Mouse (Mus musculus) cerebellum, postnatal 14 days (tissue): ENCODE data around the gene Cyp3a44.
"Not testable (repeated sequence)": the region's sequence is repeated elsewhere in the genome, so short reads cannot be mapped to it uniquely, and the experiment has no call there.

ENCODE experiments used
- DNase-seq, 2 experiments: peaks; one replicate each; pipeline ENCODE4 v3.0.0; 2021; ENCODE audit warnings: mixed read lengths in 2 of 2

Cyp3a44 gene

DNA sequence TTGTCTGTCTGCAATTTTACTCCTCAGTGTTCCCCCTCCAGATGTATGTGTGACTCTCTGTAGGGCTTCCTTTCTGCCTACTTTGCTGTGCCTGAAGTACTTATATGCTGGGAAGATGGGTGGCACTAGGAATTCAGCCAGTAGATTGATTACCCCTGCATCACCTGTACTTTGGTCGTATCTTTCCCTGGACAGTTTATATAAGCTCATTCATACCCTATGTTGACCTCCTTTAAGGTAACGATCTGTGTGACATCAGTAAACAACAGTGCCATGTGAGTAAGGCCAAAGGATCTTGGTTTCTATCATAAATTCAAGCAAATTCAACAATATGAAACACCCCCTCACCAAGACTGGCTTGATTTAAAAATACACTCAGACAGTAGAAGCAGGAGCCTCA lies at the start of gene Cyp3a44:
Cyp3a44 (minus strand) TSS at position 79 of the 400 bp plus-strand sequence.
- not testable (repeated sequence) for DNase-seq

DNA sequence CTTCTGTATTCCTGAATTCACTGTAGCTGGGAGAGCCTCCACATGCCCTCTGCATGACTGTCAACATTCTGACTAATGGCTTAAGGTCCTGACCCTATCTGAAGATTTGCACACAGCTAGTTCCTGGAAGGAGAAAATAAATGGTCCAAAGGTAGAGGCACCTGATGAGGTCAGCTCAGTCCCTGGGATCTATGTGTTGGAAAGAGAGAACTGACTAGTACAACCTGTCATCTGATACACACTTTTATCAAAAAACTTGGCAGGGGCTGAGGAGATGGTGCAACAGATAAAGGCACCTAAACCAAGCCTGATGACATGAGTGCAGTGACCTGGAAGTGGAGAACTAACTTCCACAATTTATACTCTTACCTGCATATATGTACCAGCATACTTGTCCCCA lies 5.4 kb downstream of the Cyp3a44 start:
- DNase-seq, result not testable (repeated sequence)

DNA sequence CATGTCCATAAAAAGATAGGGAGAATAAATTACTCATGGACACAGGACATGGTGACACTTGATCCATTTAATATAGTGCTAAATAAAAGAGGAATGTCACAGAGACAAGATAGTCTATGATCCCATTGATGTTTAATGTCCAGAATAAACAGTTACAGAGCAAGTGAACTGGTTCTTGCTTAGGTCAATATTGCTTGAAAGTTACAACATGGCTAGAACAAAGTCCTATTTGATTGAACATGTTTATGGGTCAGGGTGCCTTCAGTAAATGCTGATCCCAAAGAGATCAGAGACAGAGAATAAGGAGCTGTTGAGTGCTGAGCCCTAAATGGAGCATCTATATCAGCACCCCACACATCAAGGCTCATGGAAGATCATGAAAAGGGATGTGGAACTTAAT lies 12.4 kb downstream of the Cyp3a44 start:
- DNase-seq, result not testable (repeated sequence)

DNA sequence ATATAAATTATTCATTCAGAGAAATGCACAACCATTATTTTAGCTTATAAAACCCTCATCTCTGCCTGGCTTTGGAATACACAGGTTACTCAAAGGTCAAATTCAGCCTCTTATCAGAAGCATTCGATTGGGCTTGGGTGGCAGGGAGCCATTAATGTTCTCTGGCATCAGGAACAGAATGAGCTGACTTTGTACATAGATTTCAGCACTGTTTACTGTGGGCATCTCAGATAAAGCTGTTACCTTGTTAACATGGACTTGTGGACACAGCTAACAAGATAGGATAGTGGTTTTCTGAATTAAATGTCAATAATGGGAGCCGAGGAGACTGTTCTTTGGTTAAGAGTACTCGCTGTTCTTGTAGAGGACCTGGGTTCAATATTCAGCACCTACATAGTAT lies 68.2 kb downstream of the Cyp3a44 start:
- not testable (repeated sequence) for DNase-seq
